Mouse (Mus musculus) T-helper 1 cell (primary cell): ENCODE results near the gene Havcr2.

Source experiments
- in situ Hi-C: fragments of 300-600 bp; cut with MboI, MseI; formaldehyde crosslinking; loops from one replicate; pipeline ENCODE4 v1.15.1; 2025; ENCODE audit warnings: high pct_unique_total_duplicates

The Havcr2 gene

GRCm38 (mm10) chr11:46449461-46450080, 5.2 kb upstream of the Havcr2 start:
- in situ Hi-C loops = loop anchor here (5.0 to 25.0 kb wide), 2 partner anchors 173 to 487 kb away; partner anchors contain the start of gene Thg1l

- in situ Hi-C loops = loop anchor here (5.0 kb wide), 1 partner anchor 47 kb away; no protein-coding TSS in a partner anchor
These were observed 5.2 kb downstream of the Havcr2 start for GRCm38 (mm10) chr11:46459960-46460359.

- in situ Hi-C loops = loop anchor here (5.0 kb wide), 1 partner anchor 46 kb away; no protein-coding TSS in a partner anchor
These were observed 6.6 kb downstream of the Havcr2 start for GRCm38 (mm10) chr11:46461362-46461761.

- in situ Hi-C loops = loop anchor here (5.0 kb wide), 1 partner anchor 45 kb away; no protein-coding TSS in a partner anchor
These were observed 7.2 kb downstream of the Havcr2 start for GRCm38 (mm10) chr11:46461931-46462330.

GRCm38 (mm10) chr11:46466878-46467277, 12.1 kb downstream of the Havcr2 start:
- in situ Hi-C loops = no loop called here

GRCm38 (mm10) chr11:46474220-46474619, 19.5 kb downstream of the Havcr2 start:
- in situ Hi-C loops = no loop called here

GRCm38 (mm10) chr11:46479311-46479710, 24.6 kb downstream of the Havcr2 start:
- in situ Hi-C loops = no loop called here

- in situ Hi-C loops = no loop called here
These were observed 25.8 kb downstream of the Havcr2 start for GRCm38 (mm10) chr11:46480517-46480916.

- in situ Hi-C loops = loop anchor here (5.0 kb wide), 1 partner anchor 34 kb away; the partner anchor contains the start of gene Gm12169
These were observed 33.5 kb downstream of the Havcr2 start for GRCm38 (mm10) chr11:46488231-46488630.

GRCm38 (mm10) chr11:46488650-46489049, 33.9 kb downstream of the Havcr2 start:
- in situ Hi-C loops = loop anchor here (5.0 kb wide), 1 partner anchor 34 kb away; the partner anchor contains the start of gene Gm12169

- in situ Hi-C loops = loop anchor here (5.0 to 10.0 kb wide), 2 partner anchors 45 to 1912 kb away; no protein-coding TSS in a partner anchor
These were observed 52.4 kb downstream of the Havcr2 start for GRCm38 (mm10) chr11:46507146-46507545.

GRCm38 (mm10) chr11:46509900-46510299, 55.2 kb downstream of the Havcr2 start:
- in situ Hi-C loops = loop anchor here (5.0 to 10.0 kb wide), 2 partner anchors 48 to 1915 kb away; no protein-coding TSS in a partner anchor

- in situ Hi-C loops = loop anchor here (5.0 kb wide), 3 partner anchors 34 to 196 kb away; no protein-coding TSS in a partner anchor
These were observed 66.6 kb downstream of the Havcr2 start for GRCm38 (mm10) chr11:46521341-46521740.

GRCm38 (mm10) chr11:46522719-46523118, 68.0 kb downstream of the Havcr2 start:
- in situ Hi-C loops = loop anchor here (5.0 kb wide), 3 partner anchors 35 to 195 kb away; no protein-coding TSS in a partner anchor

- in situ Hi-C loops = loop anchor here (5.0 kb wide), 3 partner anchors 37 to 193 kb away; no protein-coding TSS in a partner anchor
These were observed 69.2 kb downstream of the Havcr2 start, which contains the start of gene Gm12169 for GRCm38 (mm10) chr11:46523912-46524311. Gm12169 (plus strand) TSS chr11:46524212.

- in situ Hi-C loops = no loop called here
These were observed 75.4 kb downstream of the Havcr2 start for GRCm38 (mm10) chr11:46530149-46530548.
